Mouse (Mus musculus): ENCODE data around the gene Rab31. TPM values are rescaled to one million over a fixed set of nuclear protein-coding genes. Genes with fewer than 3 reads are reported as not detected.

Gene Rab31
- polyA plus RNA-seq, 2 experiments: 2.7 to 5.0 TPM

GRCm38 (mm10) chr17:65732666-65733065 is 39.9 kb downstream of the Rab31 start:
- DNase-seq (ENCODE audit: low read depth in 3 of 3, low spot score in 3 of 3) (no peak), ATAC-seq (ENCODE audit: insufficient read depth) (no peak)
- Histone ChIP-seq H3K4me2 (ENCODE audit: low read depth) (no peak overlapping the region), H3K36me3 (replicated peaks; ENCODE audit: control insufficient read depth, insufficient read depth, low read depth) (no peaks in the 10 kb centered on the region), H3K4me3 (ENCODE audit: insufficient read depth in 1 of 2, low read depth in 2 of 2, low read length in 2 of 2) (no peak overlapping the region), H3K4me1 (replicated peaks; ENCODE audit: control insufficient read depth in 2 of 2, insufficient read depth in 2 of 2, low read length in 1 of 2) (0 out of 4 replicates have a peak, but pooled peaks cover 0 to 6% of the 10 kb centered on the region in 2 experiments), H3K27me3 (ENCODE audit: control insufficient read depth, insufficient read depth, low read length) (no peaks in the 10 kb centered on the region), H3K9me3 (ENCODE audit: control insufficient read depth, low read length) (no peaks in the 10 kb centered on the region), H3K27ac (no peak overlapping the region), H3K9ac (replicated peaks) (no peak overlapping the region)
- no peak for TF ChIP-seq CTCF (IDR thresholded peaks at IDR 0.05; ENCODE audit: low read depth)
- TF ChIP-seq EP300 (IDR thresholded peaks at IDR 0.05; ENCODE audit: low read depth): no peak
- 49% methylated on average over 4 of the region's 4 CpGs for WGBS (ENCODE audit: insufficient replicate concordance)

GRCm38 (mm10) chr17:65731710-65732109 is 40.8 kb downstream of the Rab31 start:
- Histone ChIP-seq H3K36me3 (replicated peaks; ENCODE audit: control insufficient read depth, insufficient read depth, low read depth) (no peaks in the 10 kb centered on the region), H3K27me3 (ENCODE audit: control insufficient read depth, insufficient read depth, low read length) (no peaks in the 10 kb centered on the region), H3K9ac (replicated peaks) (no peak overlapping the region), H3K4me3 (ENCODE audit: insufficient read depth in 1 of 2, low read depth in 2 of 2, low read length in 2 of 2) (no peak overlapping the region), H3K27ac (no peak overlapping the region), H3K4me1 (replicated peaks; ENCODE audit: control insufficient read depth in 2 of 2, insufficient read depth in 2 of 2, low read length in 1 of 2) (0 out of 4 replicates have a peak, but pooled peaks cover 0 to 3% of the 10 kb centered on the region in 2 experiments), H3K9me3 (ENCODE audit: control insufficient read depth, low read length) (no peaks in the 10 kb centered on the region), H3K4me2 (ENCODE audit: low read depth) (no peak overlapping the region)
- DNase-seq (ENCODE audit: low read depth in 3 of 3, low spot score in 3 of 3) (no peak), ATAC-seq (ENCODE audit: insufficient read depth) (no peak)
- WGBS (ENCODE audit: insufficient replicate concordance): 64% methylated on average over 9 of the region's 9 CpGs
- TF ChIP-seq EP300 (IDR thresholded peaks at IDR 0.05; ENCODE audit: low read depth) (no peak), CTCF (IDR thresholded peaks at IDR 0.05; ENCODE audit: low read depth) (no peak)

GRCm38 (mm10) chr17:65729945-65730741 is 42.4 kb downstream of the Rab31 start:
- H3K4me2 ChIP-seq (ENCODE audit: low read depth): no peak overlapping the region
- WGBS (ENCODE audit: insufficient replicate concordance): 28% methylated on average over 15 of the region's 16 CpGs
- ATAC-seq (ENCODE audit: insufficient read depth) (no peak), DNase-seq (ENCODE audit: low read depth in 3 of 3, low spot score in 3 of 3) (no peak)
- TF ChIP-seq CTCF (IDR thresholded peaks at IDR 0.05; ENCODE audit: low read depth) (0 out of 2 replicates have a peak, but pooled peaks have one; percentile 10), EP300 (IDR thresholded peaks at IDR 0.05; ENCODE audit: low read depth) (no peak)
- no peaks in the 10 kb centered on the region for H3K36me3 ChIP-seq (replicated peaks; ENCODE audit: control insufficient read depth, insufficient read depth, low read depth)
- no peaks in the 10 kb centered on the region for H3K9me3 ChIP-seq (ENCODE audit: control insufficient read depth, low read length)
- no peaks in the 10 kb centered on the region for H3K27me3 ChIP-seq (ENCODE audit: control insufficient read depth, insufficient read depth, low read length)
- H3K9ac ChIP-seq (replicated peaks): no peak overlapping the region
- no peak overlapping the region for H3K4me3 ChIP-seq (ENCODE audit: insufficient read depth in 1 of 2, low read depth in 2 of 2, low read length in 2 of 2)
- 0 out of 4 replicates have a peak, but pooled peaks cover 0 to 3% of the 10 kb centered on the region in 2 experiments for H3K4me1 ChIP-seq (replicated peaks; ENCODE audit: control insufficient read depth in 2 of 2, insufficient read depth in 2 of 2, low read length in 1 of 2)
- H3K27ac ChIP-seq: no peak overlapping the region

GRCm38 (mm10) chr17:65726755-65727154 is 45.8 kb downstream of the Rab31 start:
- Histone ChIP-seq H3K9ac (replicated peaks) (no peak overlapping the region), H3K4me2 (ENCODE audit: low read depth) (no peak overlapping the region), H3K27me3 (ENCODE audit: control insufficient read depth, insufficient read depth, low read length) (no peaks in the 10 kb centered on the region), H3K27ac (no peak overlapping the region), H3K36me3 (replicated peaks; ENCODE audit: control insufficient read depth, insufficient read depth, low read depth) (no peaks in the 10 kb centered on the region), H3K9me3 (ENCODE audit: control insufficient read depth, low read length) (no peaks in the 10 kb centered on the region), H3K4me1 (replicated peaks; ENCODE audit: control insufficient read depth in 2 of 2, insufficient read depth in 2 of 2, low read length in 1 of 2) (0 out of 4 replicates have a peak, but pooled peaks cover 0 to 3% of the 10 kb centered on the region in 2 experiments), H3K4me3 (ENCODE audit: insufficient read depth in 1 of 2, low read depth in 2 of 2, low read length in 2 of 2) (no peak overlapping the region)
- 67% methylated on average over 5 of the region's 5 CpGs for WGBS (ENCODE audit: insufficient replicate concordance)
- TF ChIP-seq CTCF (IDR thresholded peaks at IDR 0.05; ENCODE audit: low read depth) (no peak), EP300 (IDR thresholded peaks at IDR 0.05; ENCODE audit: low read depth) (no peak)
- DNase-seq (ENCODE audit: low read depth in 3 of 3, low spot score in 3 of 3) (no peak), ATAC-seq (ENCODE audit: insufficient read depth) (no peak)

- Histone ChIP-seq H3K4me1 (replicated peaks; ENCODE audit: control insufficient read depth in 2 of 2, insufficient read depth in 2 of 2, low read length in 1 of 2) (0 out of 4 replicates have a peak, but pooled peaks cover 0 to 3% of the 10 kb centered on the region in 2 experiments), H3K4me2 (ENCODE audit: low read depth) (no peak overlapping the region), H3K27ac (no peak overlapping the region), H3K4me3 (ENCODE audit: insufficient read depth in 1 of 2, low read depth in 2 of 2, low read length in 2 of 2) (no peak overlapping the region), H3K9ac (replicated peaks) (no peak overlapping the region), H3K27me3 (ENCODE audit: control insufficient read depth, insufficient read depth, low read length) (no peaks in the 10 kb centered on the region), H3K9me3 (ENCODE audit: control insufficient read depth, low read length) (no peaks in the 10 kb centered on the region), H3K36me3 (replicated peaks; ENCODE audit: control insufficient read depth, insufficient read depth, low read depth) (no peaks in the 10 kb centered on the region)
- ATAC-seq (ENCODE audit: insufficient read depth): no peak
- no peak for DNase-seq (ENCODE audit: low read depth in 3 of 3, low spot score in 3 of 3)
- no peak for TF ChIP-seq EP300 (IDR thresholded peaks at IDR 0.05; ENCODE audit: low read depth)
- TF ChIP-seq CTCF (IDR thresholded peaks at IDR 0.05; ENCODE audit: low read depth): peak; percentile 59
- WGBS (ENCODE audit: insufficient replicate concordance): 74% methylated on average over 6 of the region's 6 CpGs
Measured at GRCm38 (mm10) chr17:65726274-65726673, 46.3 kb downstream of the Rab31 start.
